Mouse (Mus musculus) liver, embryonic 15.5 days (tissue): ENCODE measurements at regions not wholly inside any gene's neighbourhood (a gene's known extent, or its start where the extent isn't known, plus 50 kb on each side); places are given as distances from the start of the nearest gene placed in this dataset.
A peak's percentile ranks its signal among the peaks of the same experiment; 100 is the strongest.

ENCODE experiments used
- ATAC-seq: fragments of 200-750 bp; cut with Nextera tagmentation; 2 replicates; pipeline ENCODE4 v1.8.0; 2017; ENCODE audit warnings: moderate number of reproducible peaks, mild to moderate bottlenecking, moderate library complexity; ENCODE audit not compliant: insufficient read depth
- H3K27ac ChIP-seq: fragments of 300-500 bp; sonication (generic); replicated peaks from 2 replicates; pipeline ENCODE4 v1.5.1; 2015; ENCODE audit warnings: mild to moderate bottlenecking, inconsistent platforms
- H3K27me3 ChIP-seq: fragments of 300-500 bp; sonication (generic); 2 replicates; pipeline ENCODE4 v1.6.1; 2015; ENCODE audit warnings: mild to moderate bottlenecking, inconsistent platforms
- H3K36me3 ChIP-seq: fragments of 300-500 bp; sonication (generic); replicated peaks from 2 replicates; pipeline ENCODE4 v1.6.1; 2015; ENCODE audit warnings: moderate library complexity, mild to moderate bottlenecking, inconsistent platforms
- H3K4me1 ChIP-seq: fragments of 300-500 bp; sonication (generic); replicated peaks from 2 replicates; pipeline ENCODE4 v1.6.1; 2015; ENCODE audit warnings: inconsistent platforms
- H3K4me2 ChIP-seq: fragments of 300-500 bp; sonication (generic); 2 replicates; pipeline ENCODE4 v1.6.1; 2015; ENCODE audit warnings: moderate library complexity, mild to moderate bottlenecking, inconsistent platforms
- H3K4me3 ChIP-seq: fragments of 300-500 bp; sonication (generic); replicated peaks from 2 replicates; pipeline ENCODE4 v1.5.1; 2015; ENCODE audit warnings: mild to moderate bottlenecking, inconsistent platforms
- H3K9ac ChIP-seq: fragments of 300-500 bp; sonication (generic); 2 replicates; pipeline ENCODE4 v1.6.1; 2015; ENCODE audit warnings: moderate library complexity, mild to moderate bottlenecking, inconsistent platforms
- H3K9me3 ChIP-seq: fragments of 300-500 bp; sonication (generic); replicated peaks from 2 replicates; pipeline ENCODE4 v1.6.1; 2016; ENCODE audit warnings: inconsistent platforms
- WGBS: fragments of 180-500 bp; shearing (Covaris S2); methylation state at CpG from one replicate; pipeline ENCODE4 v1.1.7; 2015; ENCODE audit warnings: mixed read lengths; ENCODE audit not compliant: insufficient replicate concordance; 5-methylcytosine and 5-hydroxymethylcytosine counted together

DNA sequence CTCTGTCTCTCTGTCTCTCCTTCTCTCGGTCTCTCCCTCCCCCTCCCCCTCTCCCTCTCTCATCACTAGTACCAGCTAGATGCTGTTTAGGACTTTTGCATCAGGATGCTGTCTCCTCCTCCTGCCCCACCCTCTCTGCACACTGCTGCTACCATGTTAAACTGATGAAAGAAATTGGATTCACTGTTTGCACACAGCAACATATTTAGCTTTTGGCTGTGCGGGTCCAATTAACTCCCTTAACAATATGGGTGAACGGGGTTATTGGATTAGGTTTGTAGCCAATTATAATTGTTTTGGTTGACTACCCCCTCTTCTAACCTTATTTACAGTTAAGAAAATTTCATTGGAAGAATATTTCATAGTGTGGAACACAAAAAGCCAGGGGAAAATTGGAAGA lies 424.0 kb upstream of the Sorcs1 start:
- no peaks in the 10 kb centered on the region for H3K27me3 ChIP-seq
- no peaks in the 10 kb centered on the region for H3K9me3 ChIP-seq
- H3K4me2 ChIP-seq, result no peak overlapping the region
- no peak overlapping the region for H3K9ac ChIP-seq
- 67% methylated on average over 3 of the region's 3 CpGs for WGBS
- H3K4me3 ChIP-seq, result no peak overlapping the region
- no peak for ATAC-seq
- no peaks in the 10 kb centered on the region for H3K36me3 ChIP-seq
- no peaks in the 10 kb centered on the region for H3K4me1 ChIP-seq
- no peak overlapping the region for H3K27ac ChIP-seq

DNA sequence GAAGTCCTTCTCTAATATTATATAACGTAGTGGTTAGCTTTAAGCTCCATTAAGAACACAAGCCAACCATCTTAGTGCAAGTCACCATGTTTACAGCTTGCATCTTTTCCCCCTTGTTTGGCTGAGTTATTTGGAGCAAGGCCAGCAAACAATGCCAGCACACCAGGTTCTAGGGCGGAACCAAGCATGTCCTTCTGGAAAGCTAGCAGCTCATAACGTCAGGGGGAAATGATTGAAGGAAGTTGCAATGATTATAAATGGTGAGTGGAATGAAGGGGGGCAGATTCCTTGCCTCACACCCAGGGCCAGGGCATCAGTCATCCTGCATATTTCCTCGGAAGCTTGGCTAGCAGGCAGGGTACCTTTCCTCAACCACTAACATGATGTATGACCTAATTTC lies 396.3 kb upstream of the Sorcs1 start:
- 52% methylated on average over 4 of the region's 4 CpGs for WGBS
- Histone ChIP-seq H3K36me3 (no peaks in the 10 kb centered on the region), H3K9ac (no peak overlapping the region), H3K9me3 (no peaks in the 10 kb centered on the region), H3K27ac (no peak overlapping the region), H3K4me1 (no peaks in the 10 kb centered on the region), H3K4me3 (no peak overlapping the region), H3K4me2 (no peak overlapping the region), H3K27me3 (no peaks in the 10 kb centered on the region)
- no peak for ATAC-seq

DNA sequence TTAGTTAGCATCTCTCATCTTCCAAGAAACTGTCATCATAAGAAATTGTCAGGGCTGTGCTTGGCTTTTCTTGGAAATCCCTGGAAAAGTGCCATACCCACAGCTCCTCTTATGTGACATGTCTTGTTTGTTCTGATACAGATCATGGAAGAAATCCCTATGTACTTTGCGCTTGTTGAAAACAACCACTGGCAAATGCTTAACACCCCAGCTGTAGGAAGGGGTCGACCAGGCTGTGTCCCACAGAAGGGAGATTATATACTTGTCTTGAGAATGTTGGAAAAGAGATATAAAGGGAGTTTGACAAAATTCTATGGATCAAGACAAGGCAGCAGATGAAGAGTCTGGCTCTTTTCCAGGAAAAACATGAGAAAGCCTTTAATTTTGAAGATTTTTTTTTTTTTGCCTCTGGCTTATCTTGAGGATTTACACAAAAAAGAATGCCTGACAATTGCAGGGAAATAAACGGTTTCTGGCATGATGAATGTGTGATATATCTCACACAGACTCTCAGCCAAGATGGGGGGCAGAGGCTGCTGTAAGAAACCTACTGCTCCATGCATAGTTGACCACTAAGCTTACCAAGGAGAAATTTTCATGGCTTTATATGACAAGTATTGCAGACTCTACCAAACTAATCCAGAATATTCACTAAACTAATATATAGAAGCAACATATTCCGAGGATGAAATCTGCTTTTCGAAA lies 381.7 kb upstream of the Sorcs1 start:
- Histone ChIP-seq H3K27me3 (no peaks in the 10 kb centered on the region), H3K9ac (no peak overlapping the region), H3K4me3 (no peak overlapping the region), H3K4me2 (no peak overlapping the region), H3K4me1 (no peaks in the 10 kb centered on the region), H3K9me3 (no peaks in the 10 kb centered on the region), H3K36me3 (no peaks in the 10 kb centered on the region), H3K27ac (no peak overlapping the region)
- WGBS, result 47% methylated on average over 5 of the region's 5 CpGs
- ATAC-seq, result no peak

DNA sequence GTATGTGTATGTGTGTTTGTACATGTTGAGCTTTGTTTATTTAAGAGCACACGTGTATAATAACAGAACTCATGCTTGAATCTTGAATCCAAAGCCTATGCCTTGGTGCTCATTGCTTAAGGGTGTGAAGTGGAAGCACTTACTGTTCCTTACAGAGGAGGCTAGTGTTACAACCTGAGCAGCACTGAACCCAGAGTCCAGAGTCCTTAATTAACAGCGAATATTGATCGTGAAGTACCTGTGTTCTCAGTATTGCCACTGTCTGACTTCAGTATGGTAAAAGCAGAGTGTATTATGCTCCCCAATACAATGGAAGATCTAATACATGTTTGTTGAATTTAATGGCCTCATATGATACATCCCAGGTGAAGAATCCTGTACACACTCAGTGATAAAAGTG lies 365.1 kb upstream of the Sorcs1 start:
- no peaks in the 10 kb centered on the region for H3K4me1 ChIP-seq
- no peak overlapping the region for H3K27ac ChIP-seq
- H3K4me3 ChIP-seq, result no peak overlapping the region
- no peaks in the 10 kb centered on the region for H3K9me3 ChIP-seq
- 64% methylated on average over 3 of the region's 3 CpGs for WGBS
- H3K27me3 ChIP-seq, result no peaks in the 10 kb centered on the region
- no peak overlapping the region for H3K4me2 ChIP-seq
- H3K9ac ChIP-seq, result no peak overlapping the region
- ATAC-seq, result no peak
- H3K36me3 ChIP-seq, result no peaks in the 10 kb centered on the region

DNA sequence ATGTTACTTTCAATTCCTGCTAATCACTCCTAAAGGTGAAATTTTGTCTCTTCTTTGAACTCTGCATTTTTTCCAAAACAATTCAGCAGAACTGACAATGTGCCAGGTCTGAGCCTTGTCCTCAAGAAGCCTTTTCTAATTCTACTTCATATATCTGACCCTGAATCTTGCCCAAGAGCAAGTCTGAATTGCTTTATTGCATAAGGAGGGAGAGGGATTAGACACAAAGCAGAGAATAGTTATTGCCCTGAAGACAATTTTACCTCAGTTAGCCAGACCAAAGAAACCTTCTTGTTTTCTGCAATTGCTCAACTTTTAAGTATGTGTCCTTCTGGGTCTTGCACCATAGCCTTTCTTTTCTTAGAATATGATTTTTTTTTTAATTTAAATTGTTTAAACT lies 316.0 kb upstream of the Sorcs1 start:
- Histone ChIP-seq H3K4me3 (no peak overlapping the region), H3K4me1 (no peaks in the 10 kb centered on the region), H3K27me3 (no peaks in the 10 kb centered on the region), H3K4me2 (no peak overlapping the region), H3K36me3 (no peaks in the 10 kb centered on the region), H3K27ac (no peak overlapping the region), H3K9me3 (no peaks in the 10 kb centered on the region), H3K9ac (no peak overlapping the region)
- ATAC-seq, result no peak

DNA sequence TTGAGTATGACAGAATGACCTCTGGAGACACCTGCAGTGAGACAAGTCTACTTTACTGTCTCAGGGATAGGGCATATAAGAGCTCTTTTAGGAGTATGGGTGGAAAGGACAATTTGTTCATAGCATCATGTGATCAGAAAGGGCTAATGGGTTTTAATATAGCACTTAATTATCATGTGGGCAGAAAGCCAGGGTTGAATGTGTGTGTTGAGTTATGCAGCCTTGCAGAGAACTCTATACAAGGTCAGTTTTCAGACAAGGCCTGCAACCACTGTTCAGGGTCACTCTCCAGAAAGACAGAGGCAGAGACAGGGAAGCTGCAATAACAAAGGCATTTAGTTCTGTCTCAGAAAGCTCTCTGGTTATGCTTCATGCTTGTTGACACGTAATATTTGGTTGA lies 292.6 kb upstream of the Sorcs1 start:
- no peak for ATAC-seq
- Histone ChIP-seq H3K36me3 (no peaks in the 10 kb centered on the region), H3K27me3 (no peaks in the 10 kb centered on the region), H3K27ac (no peak overlapping the region), H3K9me3 (no peaks in the 10 kb centered on the region), H3K4me2 (no peak overlapping the region), H3K9ac (no peak overlapping the region), H3K4me1 (no peaks in the 10 kb centered on the region), H3K4me3 (no peak overlapping the region)
- 64% methylated on average over 1 of the region's 1 CpGs for WGBS

DNA sequence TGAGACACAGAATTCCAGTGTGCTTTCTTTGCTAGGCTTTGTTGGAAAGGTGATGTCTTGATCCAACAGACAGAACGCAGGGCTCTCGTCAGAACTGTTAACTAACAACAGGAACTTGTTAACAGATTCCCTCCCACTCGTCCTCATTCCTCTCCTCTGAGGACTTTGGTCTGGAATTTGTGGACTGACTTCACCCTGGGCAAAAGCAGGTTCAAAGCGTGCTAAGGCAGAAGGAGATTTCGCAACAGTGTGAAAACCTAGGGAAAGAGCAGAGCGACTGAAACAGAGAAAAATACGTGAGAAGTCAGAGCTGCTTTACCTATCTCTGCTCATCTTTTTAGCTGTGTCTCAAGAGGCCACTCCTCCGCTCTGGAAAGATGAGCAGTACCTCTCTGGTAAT lies 283.5 kb upstream of the Sorcs1 start:
- Histone ChIP-seq H3K36me3 (no peaks in the 10 kb centered on the region), H3K27me3 (no peaks in the 10 kb centered on the region), H3K4me2 (no peak overlapping the region), H3K9ac (no peak overlapping the region), H3K4me3 (no peak overlapping the region), H3K27ac (no peak overlapping the region), H3K9me3 (no peaks in the 10 kb centered on the region), H3K4me1 (no peaks in the 10 kb centered on the region)
- WGBS, result 37% methylated on average over 8 of the region's 8 CpGs
- peak; percentile 54; the same call in 1 of the 2 replicates for ATAC-seq

DNA sequence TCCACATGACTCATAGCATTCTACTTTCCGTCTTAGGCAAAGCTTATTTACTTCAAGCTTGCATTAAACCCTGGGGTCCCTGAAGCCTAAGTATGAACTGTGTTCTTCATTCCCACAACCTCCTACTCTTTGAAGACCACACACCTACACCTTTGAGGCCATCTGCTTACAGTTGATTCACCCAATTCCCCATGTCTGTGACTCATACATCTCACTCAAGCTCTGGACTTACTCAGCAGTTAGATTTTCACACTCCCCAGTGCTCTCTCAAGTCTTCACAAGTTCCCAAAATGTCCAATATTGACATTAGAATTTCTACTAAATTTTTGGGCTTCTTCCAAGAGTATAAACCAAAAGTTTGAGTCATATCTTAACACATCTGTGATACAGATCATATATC lies 266.6 kb upstream of the Sorcs1 start:
- no peak overlapping the region for H3K4me3 ChIP-seq
- no peaks in the 10 kb centered on the region for H3K4me1 ChIP-seq
- no peaks in the 10 kb centered on the region for H3K9me3 ChIP-seq
- no peaks in the 10 kb centered on the region for H3K36me3 ChIP-seq
- ATAC-seq, result no peak
- H3K27me3 ChIP-seq, result no peaks in the 10 kb centered on the region
- 68% methylated on average over 1 of the region's 1 CpGs for WGBS
- H3K9ac ChIP-seq, result no peak overlapping the region
- no peak overlapping the region for H3K27ac ChIP-seq
- no peak overlapping the region for H3K4me2 ChIP-seq

DNA sequence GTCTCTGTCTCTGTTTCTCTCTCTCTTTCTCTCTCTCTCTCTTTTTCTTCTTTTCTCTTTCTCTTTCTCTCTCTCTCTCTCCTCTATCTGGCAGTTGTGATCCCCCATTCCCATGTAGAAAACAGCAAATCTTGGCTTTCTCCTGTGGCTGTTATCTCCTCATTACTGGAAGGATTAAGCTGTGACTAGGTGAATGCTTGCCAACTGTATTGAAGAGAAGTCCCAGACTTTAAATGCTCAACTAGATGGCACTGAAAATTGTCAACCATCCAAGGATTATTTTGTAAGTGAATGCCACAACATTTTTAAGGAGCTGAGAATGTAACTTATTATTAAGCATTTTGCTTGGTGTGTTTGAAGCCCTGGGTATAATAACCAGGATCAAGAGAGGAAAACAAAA lies 233.2 kb upstream of the Sorcs1 start:
- Histone ChIP-seq H3K36me3 (no peaks in the 10 kb centered on the region), H3K27me3 (no peaks in the 10 kb centered on the region), H3K4me1 (no peaks in the 10 kb centered on the region), H3K4me2 (no peak overlapping the region), H3K9ac (no peak overlapping the region), H3K27ac (no peak overlapping the region), H3K4me3 (no peak overlapping the region), H3K9me3 (no peaks in the 10 kb centered on the region)
- no peak for ATAC-seq

DNA sequence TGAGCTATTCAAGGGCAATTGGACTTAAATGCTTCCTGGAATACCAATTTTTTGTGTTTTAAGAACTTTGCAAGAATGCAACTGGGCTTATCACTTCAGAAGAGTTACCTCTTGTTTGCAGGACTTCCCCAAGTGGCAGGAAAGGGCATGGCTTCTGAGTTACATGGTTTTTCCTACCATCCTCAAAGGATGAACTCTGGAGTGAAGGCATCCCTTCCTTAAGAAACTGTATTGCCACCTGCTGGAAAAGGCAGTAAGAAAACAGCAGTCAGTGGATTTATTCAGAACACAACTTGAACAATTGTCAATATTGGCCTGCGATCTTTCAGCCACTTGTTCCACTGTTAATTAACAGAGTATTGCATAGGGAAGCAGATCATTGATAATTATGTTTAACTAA lies 232.2 kb upstream of the Sorcs1 start:
- no peak for ATAC-seq
- Histone ChIP-seq H3K4me2 (no peak overlapping the region), H3K36me3 (no peaks in the 10 kb centered on the region), H3K4me3 (no peak overlapping the region), H3K27me3 (no peaks in the 10 kb centered on the region), H3K9me3 (no peaks in the 10 kb centered on the region), H3K9ac (no peak overlapping the region), H3K4me1 (no peaks in the 10 kb centered on the region), H3K27ac (no peak overlapping the region)
- 63% methylated on average over 1 of the region's 1 CpGs for WGBS

DNA sequence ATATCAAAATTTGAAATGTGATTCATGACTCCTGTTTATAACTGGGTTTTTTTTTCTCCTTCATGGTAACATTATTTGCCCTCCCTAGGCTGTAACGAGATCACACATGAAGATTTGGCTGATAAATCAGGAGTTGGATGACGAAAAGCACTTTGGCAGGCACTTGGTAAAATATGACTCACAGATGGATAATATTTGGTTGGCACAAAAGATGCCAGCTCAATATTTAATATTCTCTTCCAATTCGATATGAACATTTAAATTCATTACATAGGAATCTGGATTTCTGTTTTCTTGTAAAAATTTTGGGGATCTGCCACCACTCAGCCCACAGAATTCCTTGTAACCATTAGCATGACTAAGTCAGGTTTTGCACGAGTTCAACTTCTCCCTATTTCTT lies 230.3 kb upstream of the Sorcs1 start:
- no peak overlapping the region for H3K9ac ChIP-seq
- H3K9me3 ChIP-seq, result no peaks in the 10 kb centered on the region
- 40% methylated on average over 4 of the region's 4 CpGs for WGBS
- H3K27me3 ChIP-seq, result no peaks in the 10 kb centered on the region
- no peak overlapping the region for H3K4me3 ChIP-seq
- no peaks in the 10 kb centered on the region for H3K4me1 ChIP-seq
- no peaks in the 10 kb centered on the region for H3K36me3 ChIP-seq
- no peak overlapping the region for H3K4me2 ChIP-seq
- ATAC-seq, result no peak
- H3K27ac ChIP-seq, result no peak overlapping the region

DNA sequence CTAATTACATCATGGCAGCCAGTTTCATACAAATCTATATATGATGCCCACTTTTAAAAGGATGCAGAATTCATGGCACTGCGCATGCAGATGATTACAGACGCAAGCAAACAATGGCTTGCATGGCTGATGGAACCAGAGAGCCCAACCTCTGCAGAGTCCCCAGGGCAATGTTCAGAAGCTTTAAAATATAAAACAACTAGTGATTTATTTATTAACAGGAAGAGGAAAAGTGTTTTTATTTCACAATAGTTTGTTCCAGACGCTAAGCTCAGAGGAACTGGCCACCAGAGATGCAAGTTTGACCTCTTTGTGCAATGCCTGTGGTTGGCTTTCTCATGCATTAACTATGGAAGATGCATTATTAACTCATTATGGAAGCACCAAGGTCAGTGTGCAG lies 215.3 kb upstream of the Sorcs1 start:
- 53% methylated on average over 3 of the region's 3 CpGs for WGBS
- no peak overlapping the region for H3K27ac ChIP-seq
- H3K9ac ChIP-seq, result no peak overlapping the region
- no peaks in the 10 kb centered on the region for H3K36me3 ChIP-seq
- H3K4me3 ChIP-seq, result no peak overlapping the region
- H3K27me3 ChIP-seq, result no peaks in the 10 kb centered on the region
- H3K4me2 ChIP-seq, result no peak overlapping the region
- no peaks in the 10 kb centered on the region for H3K4me1 ChIP-seq
- H3K9me3 ChIP-seq, result no peaks in the 10 kb centered on the region
- no peak for ATAC-seq
